Mouse (Mus musculus) testis, adult 2 months (tissue): ENCODE data around the gene Spdya. TPM values are rescaled to one million over a fixed set of nuclear protein-coding genes. Genes with fewer than 3 reads are reported as not detected.

Experiments used
- H3K27ac ChIP-seq: fragments of 200-500 bp; 2 replicates; pipeline ENCODE4 v1.5.1; 2012; ENCODE audit warnings: low read depth, low read length; ENCODE audit not compliant: control insufficient read depth, insufficient read depth
- H3K27me3 ChIP-seq: fragments of 200-500 bp; 2 replicates; pipeline ENCODE4 v1.6.1; 2012; ENCODE audit warnings: mild to moderate bottlenecking, low read length, moderate library complexity; ENCODE audit not compliant: control insufficient read depth, insufficient read depth
- H3K36me3 ChIP-seq: fragments of 200-500 bp; 2 replicates; pipeline ENCODE4 v1.6.1; 2012; ENCODE audit warnings: mild to moderate bottlenecking, low read length; ENCODE audit not compliant: control insufficient read depth, insufficient read depth
- H3K4me1 ChIP-seq: fragments of 200-500 bp; 2 replicates; pipeline ENCODE4 v1.6.1; 2012; ENCODE audit warnings: low read length; ENCODE audit not compliant: control insufficient read depth, insufficient read depth
- H3K4me3 ChIP-seq: fragments of 200-500 bp; 2 replicates; pipeline ENCODE4 v1.5.1; 2012; ENCODE audit warnings: low read depth, mild to moderate bottlenecking, low read length, moderate library complexity, mixed read lengths; ENCODE audit not compliant: control insufficient read depth
- CTCF ChIP-seq: fragments of 200-500 bp; IDR thresholded peaks from 2 replicates; pipeline ENCODE4 v1.5.1; 2012; ENCODE audit warnings: low read depth, mild to moderate bottlenecking, inconsistent platforms, low read length, moderate library complexity; ENCODE audit not compliant: control insufficient read depth, insufficient read depth, insufficient replicate concordance
- POLR2A ChIP-seq: fragments of 200-500 bp; IDR thresholded peaks from 2 replicates; pipeline ENCODE4 v1.6.1; 2012; ENCODE audit warnings: low read depth, mild to moderate bottlenecking, inconsistent platforms, low read length, moderate library complexity; ENCODE audit not compliant: control insufficient read depth
- polyA plus RNA-seq: library from polyadenylated mRNA; depleted of rRNA; stranded (reverse); fragments of >200 nt; gene quantifications from 2 replicates; pipeline ENCODE4 v1.2.3, GENCODE M21; 2012

The Spdya gene
- polyA plus RNA-seq, 1 experiment: 37.7 TPM

GRCm38 (mm10) chr17:71598659-71599554 lies 47.0 kb downstream of the Spdya start:
- peaks cover 3% of the 10 kb centered on the region; the same call in 1 of the 2 replicates for H3K4me1 ChIP-seq
- no peak for TF ChIP-seq CTCF
- peak; percentile 68; the same call in 1 of the 2 replicates for TF ChIP-seq POLR2A
- peak overlapping the region; percentile 92 for H3K4me3 ChIP-seq
- H3K27ac ChIP-seq: peak overlapping the region; percentile 55
- H3K27me3 ChIP-seq: no peaks in the 10 kb centered on the region
- no peaks in the 10 kb centered on the region for H3K36me3 ChIP-seq

- no peaks in the 10 kb centered on the region for H3K27me3 ChIP-seq
- peak; percentile 90 for TF ChIP-seq POLR2A
- no peak for TF ChIP-seq CTCF
- H3K4me1 ChIP-seq: peaks cover 4% of the 10 kb centered on the region
- no peaks in the 10 kb centered on the region for H3K36me3 ChIP-seq
- H3K4me3 ChIP-seq: peak within 1 kb of the TSS; percentile 97
- H3K27ac ChIP-seq: peak within 1 kb of the TSS; percentile 82
Measured at GRCm38 (mm10) chr17:71615638-71616318, 63.9 kb downstream of the Spdya start, which contains the start of gene Wdr43. TSS of gene Wdr43 (plus strand) at chr17:71615895.

- H3K27ac ChIP-seq: peak overlapping the region; percentile 82
- peak overlapping the region; percentile 97 for H3K4me3 ChIP-seq
- TF ChIP-seq POLR2A (no peak), CTCF (no peak)
- H3K36me3 ChIP-seq: no peaks in the 10 kb centered on the region
- H3K4me1 ChIP-seq: peaks cover 4% of the 10 kb centered on the region
- H3K27me3 ChIP-seq: no peaks in the 10 kb centered on the region
Measured at GRCm38 (mm10) chr17:71616319-71617032, 64.6 kb downstream of the Spdya start.

GRCm38 (mm10) chr17:71617033-71617362 lies 65.1 kb downstream of the Spdya start:
- Histone ChIP-seq H3K27me3 (no peaks in the 10 kb centered on the region), H3K4me1 (peaks cover 4% of the 10 kb centered on the region), H3K4me3 (peak overlapping the region; percentile 97), H3K36me3 (no peaks in the 10 kb centered on the region), H3K27ac (no peak overlapping the region)
- TF ChIP-seq CTCF: no peak

- TF ChIP-seq POLR2A (no peak), CTCF (no peak)
- H3K4me3 ChIP-seq: no peak overlapping the region
Measured at GRCm38 (mm10) chr17:71617974-71618373, 66.1 kb downstream of the Spdya start.

GRCm38 (mm10) chr17:71631806-71632205 lies 79.9 kb downstream of the Spdya start:
- TF ChIP-seq CTCF (no peak), POLR2A (no peak)
- no peaks in the 10 kb centered on the region for H3K27me3 ChIP-seq
- no peak overlapping the region for H3K4me3 ChIP-seq
- H3K27ac ChIP-seq: no peak overlapping the region
- no peaks in the 10 kb centered on the region for H3K4me1 ChIP-seq
- H3K36me3 ChIP-seq: peaks cover 1% of the 10 kb centered on the region

More at GRCm38 (mm10) chr17:71617974-71618373, 66.1 kb downstream of the Spdya start:
- Histone ChIP-seq H3K27ac (no peak overlapping the region), H3K4me1 (peaks cover 4% of the 10 kb centered on the region), H3K36me3 (no peaks in the 10 kb centered on the region), H3K27me3 (no peaks in the 10 kb centered on the region)

- Histone ChIP-seq H3K4me3 (no peak overlapping the region), H3K27me3 (no peaks in the 10 kb centered on the region), H3K36me3 (no peaks in the 10 kb centered on the region; the same call in none of the 2 replicates), H3K4me1 (no peaks in the 10 kb centered on the region), H3K27ac (no peak overlapping the region)
- TF ChIP-seq POLR2A: no peak
- no peak for TF ChIP-seq CTCF
Measured at GRCm38 (mm10) chr17:71633350-71633749, 81.5 kb downstream of the Spdya start.
